Mouse (Mus musculus): ENCODE measurements around the gene Zfp526. TPM values are rescaled to one million over a fixed set of nuclear protein-coding genes. Genes with fewer than 3 reads are reported as not detected.

The Zfp526 gene
- total and polyA plus RNA-seq, 3 experiments: 2.2 to 7.0 (median 6.5) TPM

DNA sequence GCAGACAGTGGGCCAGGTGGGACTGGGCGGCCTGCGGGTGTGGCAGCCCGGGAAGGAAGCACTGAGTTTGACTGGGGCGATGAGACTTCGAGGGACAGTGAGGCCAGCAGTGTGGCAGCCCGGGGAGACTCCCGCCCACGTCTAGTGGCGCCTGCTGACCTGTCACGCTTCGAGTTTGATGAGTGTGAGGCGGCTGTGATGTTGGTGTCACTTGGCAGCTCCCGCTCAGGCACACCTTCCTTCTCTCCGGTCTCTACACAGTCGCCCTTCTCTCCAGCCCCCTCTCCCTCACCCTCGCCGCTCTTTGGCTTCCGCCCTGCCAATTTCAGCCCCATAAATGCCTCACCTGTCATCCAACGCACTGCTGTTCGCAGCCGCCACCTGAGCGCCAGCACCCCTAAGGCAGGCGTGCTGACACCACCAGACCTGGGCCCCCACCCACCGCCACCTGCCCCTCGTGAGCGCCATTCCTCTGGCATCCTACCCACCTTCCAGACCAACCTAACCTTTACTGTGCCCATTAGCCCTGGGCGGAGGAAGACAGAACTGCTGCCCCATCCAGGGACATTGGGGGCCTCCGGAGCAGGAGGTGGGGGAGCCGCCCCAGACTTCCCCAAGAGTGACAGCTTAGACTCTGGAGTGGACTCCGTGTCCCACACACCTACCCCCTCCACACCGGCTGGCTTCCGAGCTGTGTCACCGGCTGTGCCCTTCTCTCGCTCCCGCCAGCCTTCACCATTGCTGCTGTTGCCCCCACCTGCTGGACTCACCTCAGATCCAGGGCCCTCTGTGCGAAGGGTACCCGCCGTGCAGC, 51.4 kb downstream of the Zfp526 start:
- no peak overlapping the region for H3K9ac ChIP-seq (ENCODE audit: insufficient read depth, low read depth)
- in situ Hi-C loops (cut with MboI; ENCODE audit: low pct_ligation_motif_present, low pct_unique_long_range_greater_than_20kb, low sequenced_read_pairs): loop anchor here (10.0 kb wide), 1 partner anchor 88 kb away; no protein-coding TSS in a partner anchor
- peaks cover 49 to 69% of the 10 kb centered on the region in 2 experiments for H3K4me1 ChIP-seq (ENCODE audit: control insufficient read depth in 1 of 2, insufficient read depth in 2 of 2)
- H3K27ac ChIP-seq (ENCODE audit: insufficient read depth, low read depth): no peak overlapping the region
- H3K9me3 ChIP-seq (replicated peaks; ENCODE audit: low read length): no peaks in the 10 kb centered on the region
- no peak overlapping the region for H3K4me3 ChIP-seq (replicated peaks in 1 of 3; ENCODE audit: low read depth in 2 of 3, low read length in 2 of 3, poor library complexity in 1 of 3)
- H3K36me3 ChIP-seq (replicated peaks in 1 of 2; ENCODE audit: control insufficient read depth in 1 of 2, insufficient read depth in 1 of 2, low read length in 1 of 2): peaks cover 30 to 59% of the 10 kb centered on the region in 2 experiments
- no peak for TF ChIP-seq PAX5 (IDR thresholded peaks at IDR 0.05; ENCODE audit: low read length)
- TF ChIP-seq MYC (IDR thresholded peaks at IDR 0.05; ENCODE audit: low read depth, low read length): no peak
- no peak for TF ChIP-seq RCOR1 (conservative IDR thresholded peaks at IDR 0.05; ENCODE audit: low read depth, low read length)
- no peak for TF ChIP-seq IRF4 (IDR thresholded peaks at IDR 0.05; ENCODE audit: low read depth, low read length)
- no peak for TF ChIP-seq SMC3 (IDR thresholded peaks at IDR 0.05; ENCODE audit: low read depth, low read length)
- H3K4me2 ChIP-seq (ENCODE audit: insufficient read depth, low read depth, poor library complexity, severe bottlenecking): no peak overlapping the region
- dilution Hi-C loops (cut with MboI; ENCODE audit: extremely low pct_ligation_motif_present, extremely low pct_unique_long_range_greater_than_20kb, low sequenced_read_pairs): no loop called here
- DNase-seq (ENCODE audit: extremely low read depth): no peak
- 0 out of 2 replicates have a peak, but pooled peaks cover 2% of the 10 kb centered on the region for H3K79me2 ChIP-seq (replicated peaks; ENCODE audit: control insufficient read depth, extremely low read depth, insufficient read depth, poor library complexity, severe bottlenecking)
- H3K27me3 ChIP-seq (replicated peaks): no peaks in the 10 kb centered on the region

DNA sequence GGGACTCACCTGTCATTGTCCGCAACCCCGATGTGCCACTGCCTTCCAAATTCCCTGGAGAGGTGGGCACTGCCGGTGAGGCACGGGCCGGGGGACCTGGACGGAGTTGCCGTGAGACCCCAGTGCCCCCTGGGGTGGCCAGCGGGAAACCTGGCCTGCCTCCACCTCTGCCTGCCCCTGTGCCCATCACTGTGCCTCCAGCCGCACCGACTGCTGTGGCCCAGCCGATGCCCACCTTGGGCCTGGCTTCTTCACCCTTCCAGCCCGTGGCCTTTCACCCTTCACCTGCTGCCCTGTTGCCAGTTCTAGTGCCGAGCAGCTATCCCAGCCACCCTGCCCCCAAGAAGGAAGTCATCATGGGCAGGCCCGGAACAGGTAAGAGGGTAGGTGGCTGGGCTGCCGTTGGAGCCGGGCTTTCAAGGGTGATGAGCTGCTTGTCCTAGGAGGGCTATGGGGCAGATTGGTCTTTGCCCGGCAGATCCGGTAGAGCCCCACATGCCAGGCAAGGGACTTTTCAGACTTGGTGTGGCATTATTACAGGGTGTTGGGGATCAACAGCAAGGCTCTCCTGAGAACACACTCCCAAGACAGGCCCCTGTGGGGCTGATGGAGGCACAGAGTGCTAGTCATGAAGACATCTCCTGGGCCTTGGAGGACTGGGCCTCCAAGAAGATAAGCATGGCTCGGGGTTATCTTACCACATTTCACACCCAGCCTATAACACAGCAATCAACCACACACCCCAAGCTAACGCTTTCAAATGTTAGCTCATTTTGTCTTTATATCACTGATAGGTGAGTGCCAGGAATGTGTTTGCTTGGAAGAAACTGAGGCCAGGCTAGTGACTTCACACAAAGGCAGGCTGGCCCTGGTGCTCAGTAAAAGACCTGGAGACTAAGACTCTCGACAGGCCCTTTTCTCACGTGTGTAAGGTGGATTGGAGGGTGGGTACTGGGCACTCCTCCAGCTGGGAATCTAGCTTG, 52.3 kb downstream of the Zfp526 start:
- Histone ChIP-seq H3K4me3 (replicated peaks in 1 of 3; ENCODE audit: low read depth in 2 of 3, low read length in 2 of 3, poor library complexity in 1 of 3) (no peak overlapping the region), H3K27ac (ENCODE audit: insufficient read depth, low read depth) (no peak overlapping the region), H3K9me3 (replicated peaks; ENCODE audit: low read length) (no peaks in the 10 kb centered on the region), H3K27me3 (replicated peaks) (no peaks in the 10 kb centered on the region), H3K4me2 (ENCODE audit: insufficient read depth, low read depth, poor library complexity, severe bottlenecking) (no peak overlapping the region), H3K4me1 (ENCODE audit: control insufficient read depth in 1 of 2, insufficient read depth in 2 of 2) (peaks cover 52 to 73% of the 10 kb centered on the region in 2 experiments), H3K79me2 (replicated peaks; ENCODE audit: control insufficient read depth, extremely low read depth, insufficient read depth, poor library complexity, severe bottlenecking) (0 out of 2 replicates have a peak, but pooled peaks cover 2% of the 10 kb centered on the region), H3K36me3 (replicated peaks in 1 of 2; ENCODE audit: control insufficient read depth in 1 of 2, insufficient read depth in 1 of 2, low read length in 1 of 2) (peaks cover 30 to 59% of the 10 kb centered on the region in 2 experiments), H3K9ac (ENCODE audit: insufficient read depth, low read depth) (no peak overlapping the region)
- DNase-seq (ENCODE audit: extremely low read depth): no peak
- dilution Hi-C loops (cut with MboI; ENCODE audit: extremely low pct_ligation_motif_present, extremely low pct_unique_long_range_greater_than_20kb, low sequenced_read_pairs): no loop called here
- TF ChIP-seq CHD1 (IDR thresholded peaks at IDR 0.05; ENCODE audit: low read depth, low read length) (no peak), RAD21 (IDR thresholded peaks at IDR 0.05; ENCODE audit: low read depth, low read length) (no peak), EP300 (IDR thresholded peaks at IDR 0.05; ENCODE audit: low read length) (no peak), MAFK (IDR thresholded peaks at IDR 0.05; ENCODE audit: insufficient replicate concordance, low read length) (no peak), SMC3 (IDR thresholded peaks at IDR 0.05; ENCODE audit: low read depth, low read length) (no peak)
- in situ Hi-C loops (cut with MboI; ENCODE audit: low pct_ligation_motif_present, low pct_unique_long_range_greater_than_20kb, low sequenced_read_pairs): loop anchor here (10.0 kb wide), 1 partner anchor 89 kb away; no protein-coding TSS in a partner anchor
